Mouse (Mus musculus): ENCODE data around the gene Ssh3.

DNA sequence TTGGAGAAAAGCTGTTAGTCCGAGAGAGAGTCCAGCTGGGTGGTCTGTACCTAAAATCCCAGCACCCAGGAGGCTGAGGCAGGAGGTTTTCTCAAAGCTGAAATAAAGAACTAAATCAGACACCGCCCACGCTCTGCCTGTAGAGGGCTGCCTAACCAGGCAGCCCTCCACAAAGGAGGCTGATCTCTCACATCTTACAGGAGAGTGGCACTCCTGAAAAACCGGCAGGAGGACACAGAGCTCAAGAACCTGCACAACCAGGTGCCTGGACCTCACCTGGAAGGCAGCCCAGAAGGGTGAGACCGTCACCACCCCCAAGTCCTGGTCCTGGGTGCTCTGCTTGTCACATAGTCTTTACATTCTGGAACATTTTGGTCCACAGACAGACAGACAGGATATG lies 28.9 kb upstream of the Ssh3 start:
- TF ChIP-seq CTCF (IDR thresholded peaks at IDR 0.05; ENCODE audit: insufficient read depth, low read length) (no peak), POLR2A (IDR thresholded peaks at IDR 0.05; ENCODE audit: borderline replicate concordance, extremely low read depth, low read depth, low read length) (no peak)
